Mouse (Mus musculus): Measurements from ENCODE around the gene Ttc39a. TPM values are rescaled to one million over a fixed set of nuclear protein-coding genes. Genes with fewer than 3 reads are reported as not detected.
A peak's percentile ranks its signal among the peaks of the same experiment; 100 is the strongest.

The Ttc39a gene
- polyA plus RNA-seq, 1 experiment from 2014 or later = 5.6 TPM

- Histone ChIP-seq H3K36me3 (no peaks in the 10 kb centered on the region), H3K9ac (no peak overlapping the region), H3K4me2 (no peak overlapping the region), H3K27ac (no peak overlapping the region), H3K27me3 (no peaks in the 10 kb centered on the region), H3K9me3 (replicated peaks) (no peaks in the 10 kb centered on the region), H3K4me3 (replicated peaks) (no peak overlapping the region), H3K4me1 (peaks cover 13% of the 10 kb centered on the region)
- no peak for ATAC-seq (replicated peaks; ENCODE audit: low FRiP score)
- WGBS = 64% methylated on average over 6 of the region's 6 CpGs
Measured at GRCm38 (mm10) chr4:109422436-109422835, 16.0 kb downstream of the Ttc39a start.

GRCm38 (mm10) chr4:109423438-109423837, 17.0 kb downstream of the Ttc39a start:
- Histone ChIP-seq H3K4me3 (replicated peaks) (no peak overlapping the region), H3K9me3 (replicated peaks) (no peaks in the 10 kb centered on the region), H3K4me1 (peaks cover 13% of the 10 kb centered on the region), H3K4me2 (no peak overlapping the region), H3K9ac (no peak overlapping the region), H3K36me3 (no peaks in the 10 kb centered on the region), H3K27ac (no peak overlapping the region), H3K27me3 (no peaks in the 10 kb centered on the region)
- ATAC-seq (replicated peaks; ENCODE audit: low FRiP score) = no peak
- 67% methylated on average over 2 of the region's 2 CpGs for WGBS

- Histone ChIP-seq H3K27ac (no peak overlapping the region), H3K4me2 (no peak overlapping the region), H3K4me3 (replicated peaks) (no peak overlapping the region), H3K9me3 (replicated peaks) (no peaks in the 10 kb centered on the region), H3K36me3 (no peaks in the 10 kb centered on the region), H3K9ac (no peak overlapping the region), H3K27me3 (no peaks in the 10 kb centered on the region), H3K4me1 (peaks cover 8% of the 10 kb centered on the region; the same call in 1 of the 2 replicates)
- no peak for ATAC-seq (replicated peaks; ENCODE audit: low FRiP score)
- 61% methylated on average over 1 of the region's 1 CpGs for WGBS
Measured at GRCm38 (mm10) chr4:109427058-109427457, 20.6 kb downstream of the Ttc39a start.

GRCm38 (mm10) chr4:109430250-109430649, 23.8 kb downstream of the Ttc39a start:
- no peak overlapping the region for H3K4me3 ChIP-seq (replicated peaks)
- no peaks in the 10 kb centered on the region for H3K27me3 ChIP-seq
- ATAC-seq (replicated peaks; ENCODE audit: low FRiP score) = no peak
- H3K27ac ChIP-seq = no peak overlapping the region
- H3K36me3 ChIP-seq = no peaks in the 10 kb centered on the region
- 0 out of 2 replicates have a peak, but pooled peaks cover 4% of the 10 kb centered on the region for H3K4me1 ChIP-seq
- no peak overlapping the region for H3K4me2 ChIP-seq
- H3K9ac ChIP-seq = no peak overlapping the region
- no peaks in the 10 kb centered on the region for H3K9me3 ChIP-seq (replicated peaks)
- 86% methylated on average over 7 of the region's 7 CpGs for WGBS

GRCm38 (mm10) chr4:109430854-109431253, 24.4 kb downstream of the Ttc39a start:
- peak; percentile 42; the same call in 1 of the 2 replicates for ATAC-seq (replicated peaks; ENCODE audit: low FRiP score)
- Histone ChIP-seq H3K4me2 (no peak overlapping the region), H3K36me3 (no peaks in the 10 kb centered on the region), H3K4me1 (0 out of 2 replicates have a peak, but pooled peaks cover 4% of the 10 kb centered on the region), H3K27ac (no peak overlapping the region), H3K9ac (no peak overlapping the region), H3K27me3 (no peaks in the 10 kb centered on the region), H3K9me3 (replicated peaks) (no peaks in the 10 kb centered on the region), H3K4me3 (replicated peaks) (no peak overlapping the region)
- 51% methylated on average over 13 of the region's 13 CpGs for WGBS

- Histone ChIP-seq H3K27ac (no peak overlapping the region), H3K9me3 (replicated peaks) (no peaks in the 10 kb centered on the region), H3K4me2 (no peak overlapping the region), H3K9ac (no peak overlapping the region), H3K27me3 (no peaks in the 10 kb centered on the region), H3K4me1 (0 out of 2 replicates have a peak, but pooled peaks cover 4% of the 10 kb centered on the region), H3K4me3 (replicated peaks) (no peak overlapping the region), H3K36me3 (no peaks in the 10 kb centered on the region)
- ATAC-seq (replicated peaks; ENCODE audit: low FRiP score) = no peak
- WGBS = 68% methylated on average over 16 of the region's 16 CpGs
Measured at GRCm38 (mm10) chr4:109432668-109433375, 26.4 kb downstream of the Ttc39a start.

- H3K36me3 ChIP-seq = no peaks in the 10 kb centered on the region
- H3K9ac ChIP-seq = no peak overlapping the region
- H3K27ac ChIP-seq = no peak overlapping the region
- no peaks in the 10 kb centered on the region for H3K27me3 ChIP-seq
- H3K4me2 ChIP-seq = no peak overlapping the region
- 0 out of 2 replicates have a peak, but pooled peaks cover 4% of the 10 kb centered on the region for H3K4me1 ChIP-seq
- no peak overlapping the region for H3K4me3 ChIP-seq (replicated peaks)
- ATAC-seq (replicated peaks; ENCODE audit: low FRiP score) = no peak
- WGBS = 76% methylated on average over 6 of the region's 6 CpGs
- no peaks in the 10 kb centered on the region for H3K9me3 ChIP-seq (replicated peaks)
Measured at GRCm38 (mm10) chr4:109433641-109434040, 27.2 kb downstream of the Ttc39a start.

- WGBS = 90% methylated on average over 1 of the region's 1 CpGs
Measured at GRCm38 (mm10) chr4:109434256-109434655, 27.8 kb downstream of the Ttc39a start.

GRCm38 (mm10) chr4:109437913-109438878, 31.8 kb downstream of the Ttc39a start:
- no peak overlapping the region for H3K4me2 ChIP-seq
- no peak overlapping the region for H3K9ac ChIP-seq
- 44% methylated on average over 9 of the region's 9 CpGs for WGBS
- H3K36me3 ChIP-seq = peaks cover 5% of the 10 kb centered on the region
- H3K27ac ChIP-seq = no peak overlapping the region
- H3K4me3 ChIP-seq (replicated peaks) = no peak overlapping the region
- peak; percentile 67; the same call in 1 of the 2 replicates for ATAC-seq (replicated peaks; ENCODE audit: low FRiP score)
- peaks cover 8% of the 10 kb centered on the region; the same call in 1 of the 2 replicates for H3K4me1 ChIP-seq
- H3K9me3 ChIP-seq (replicated peaks) = no peaks in the 10 kb centered on the region
- no peaks in the 10 kb centered on the region for H3K27me3 ChIP-seq

More at GRCm38 (mm10) chr4:109434256-109434655, 27.8 kb downstream of the Ttc39a start:
- no peaks in the 10 kb centered on the region for H3K36me3 ChIP-seq
- no peak overlapping the region for H3K9ac ChIP-seq
- H3K27me3 ChIP-seq = no peaks in the 10 kb centered on the region
- H3K9me3 ChIP-seq (replicated peaks) = no peaks in the 10 kb centered on the region
- H3K4me1 ChIP-seq = 0 out of 2 replicates have a peak, but pooled peaks cover 4% of the 10 kb centered on the region
- no peak overlapping the region for H3K27ac ChIP-seq
- H3K4me2 ChIP-seq = no peak overlapping the region
- no peak for ATAC-seq (replicated peaks; ENCODE audit: low FRiP score)
- no peak overlapping the region for H3K4me3 ChIP-seq (replicated peaks)

- WGBS = 69% methylated on average over 8 of the region's 8 CpGs
- Histone ChIP-seq H3K27me3 (no peaks in the 10 kb centered on the region), H3K4me1 (peaks cover 8% of the 10 kb centered on the region; the same call in 1 of the 2 replicates), H3K36me3 (peaks cover 5% of the 10 kb centered on the region), H3K27ac (no peak overlapping the region), H3K4me2 (no peak overlapping the region), H3K4me3 (replicated peaks) (no peak overlapping the region), H3K9ac (no peak overlapping the region), H3K9me3 (replicated peaks) (no peaks in the 10 kb centered on the region)
- no peak for ATAC-seq (replicated peaks; ENCODE audit: low FRiP score)
Measured at GRCm38 (mm10) chr4:109439101-109439500, 32.7 kb downstream of the Ttc39a start.

- no peak overlapping the region for H3K4me3 ChIP-seq (replicated peaks)
- H3K9ac ChIP-seq = no peak overlapping the region
- peaks cover 8% of the 10 kb centered on the region; the same call in 1 of the 2 replicates for H3K4me1 ChIP-seq
- peaks cover 5% of the 10 kb centered on the region for H3K36me3 ChIP-seq
- no peak; the same call in 1 of the 2 replicates for ATAC-seq (replicated peaks; ENCODE audit: low FRiP score)
- 75% methylated on average over 3 of the region's 3 CpGs for WGBS
- H3K27ac ChIP-seq = no peak overlapping the region
- H3K9me3 ChIP-seq (replicated peaks) = no peaks in the 10 kb centered on the region
- H3K4me2 ChIP-seq = no peak overlapping the region
- no peaks in the 10 kb centered on the region for H3K27me3 ChIP-seq
Measured at GRCm38 (mm10) chr4:109439825-109440248, 33.4 kb downstream of the Ttc39a start.

GRCm38 (mm10) chr4:109440381-109440780, 34.0 kb downstream of the Ttc39a start:
- H3K9me3 ChIP-seq (replicated peaks) = no peaks in the 10 kb centered on the region
- WGBS = 92% methylated on average over 5 of the region's 5 CpGs
- peak overlapping the region; percentile 6; the same call in 1 of the 2 replicates for H3K27ac ChIP-seq
- no peaks in the 10 kb centered on the region for H3K27me3 ChIP-seq
- H3K4me3 ChIP-seq (replicated peaks) = no peak overlapping the region
- no peak for ATAC-seq (replicated peaks; ENCODE audit: low FRiP score)
- no peak overlapping the region for H3K9ac ChIP-seq
- peaks cover 8% of the 10 kb centered on the region; the same call in 1 of the 2 replicates for H3K4me1 ChIP-seq
- H3K4me2 ChIP-seq = no peak overlapping the region
- peaks cover 5% of the 10 kb centered on the region for H3K36me3 ChIP-seq
